Mouse (Mus musculus): ENCODE measurements at regions not wholly inside any gene's neighbourhood (a gene's known extent, or its start where the extent isn't known, plus 50 kb on each side); places are given as distances from the start of the nearest gene placed in this dataset.
A peak's percentile ranks its signal among the peaks of the same experiment; 100 is the strongest.

DNA sequence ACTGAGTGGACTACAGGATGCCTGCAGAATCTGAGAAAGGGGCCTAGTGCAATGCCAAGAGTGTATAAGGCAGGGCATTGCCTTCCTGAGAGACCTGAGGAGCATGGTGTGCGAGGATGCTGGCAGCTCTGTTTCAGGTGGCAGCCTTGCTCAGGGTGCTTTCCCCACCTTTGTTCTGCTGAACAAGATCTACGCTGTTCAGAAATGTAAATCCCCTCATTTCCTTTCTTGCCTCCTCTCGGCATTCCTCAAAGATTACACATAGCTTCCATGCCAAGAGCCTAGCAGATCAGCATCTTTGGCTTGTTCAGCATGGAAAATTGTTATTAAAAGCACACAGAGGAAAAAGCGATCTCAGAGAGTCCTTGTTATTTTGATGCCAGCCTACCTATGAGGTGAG lies 128.6 kb upstream of the Flrt2 start:
- no peak for DNase-seq (ENCODE audit: low read depth, low spot score)

- no peak for DNase-seq (ENCODE audit: low read depth, low spot score)
These were observed 115.3 kb upstream of the Flrt2 start for GRCm38 (mm10) chr12:95576772-95577171.

- DNase-seq (ENCODE audit: low read depth, low spot score): no peak
These were observed 103.0 kb upstream of the Flrt2 start for GRCm38 (mm10) chr12:95589011-95589410.

DNA sequence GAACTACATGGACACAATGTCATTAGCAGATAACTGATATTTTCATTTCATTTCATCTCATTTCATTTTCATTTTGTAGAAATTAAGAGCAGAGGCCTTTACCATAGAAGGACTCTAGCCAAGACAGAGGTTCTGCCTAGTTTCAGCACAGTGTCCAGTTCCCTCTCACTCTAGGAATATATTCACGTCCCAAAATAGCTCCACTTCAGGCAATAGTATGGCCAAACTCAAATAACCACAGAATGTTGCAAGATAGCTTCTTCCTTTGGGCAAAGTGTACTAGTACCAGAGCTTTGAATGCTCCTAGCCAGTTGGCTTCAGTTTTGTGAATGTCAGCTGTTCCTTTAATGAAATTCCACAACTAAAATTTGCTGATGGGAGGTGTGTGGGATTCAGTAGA lies 72.7 kb upstream of the Flrt2 start:
- no peak for DNase-seq (ENCODE audit: low read depth, low spot score)

GRCm38 (mm10) chr12:95631029-95631428 lies 61.0 kb upstream of the Flrt2 start:
- DNase-seq (ENCODE audit: low read depth, low spot score): peak; percentile 74

GRCm38 (mm10) chr12:95636647-95637046 lies 55.4 kb upstream of the Flrt2 start:
- no peak for DNase-seq (ENCODE audit: low read depth, low spot score)

DNA sequence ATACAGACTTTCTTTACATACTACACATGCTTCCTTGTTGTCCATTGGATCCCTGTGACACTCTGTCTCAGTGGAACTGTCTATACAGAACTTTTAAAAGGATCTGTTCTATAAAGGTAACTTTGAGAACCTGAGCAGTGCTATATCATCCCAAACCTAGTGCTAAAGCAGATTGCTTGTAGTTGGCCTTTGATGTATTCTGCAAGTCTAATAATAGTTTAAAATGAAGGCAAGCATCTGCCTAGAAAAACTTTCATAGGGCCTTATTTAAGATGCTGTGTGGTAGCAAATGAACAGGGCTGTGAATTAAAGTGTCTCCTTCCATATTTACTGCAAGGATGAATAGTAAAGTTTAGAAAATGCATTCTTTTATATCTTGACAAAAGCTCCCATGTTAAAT lies 52.1 kb upstream of the Flrt2 start:
- DNase-seq (ENCODE audit: low read depth, low spot score): no peak

- no peak for DNase-seq (ENCODE audit: low read depth, low spot score)
These were observed 50.4 kb upstream of the Flrt2 start for GRCm38 (mm10) chr12:95641628-95642027.
